Mouse (Mus musculus): ENCODE measurements around the gene 5430427O19Rik. TPM values are rescaled to one million over a fixed set of nuclear protein-coding genes. Genes with fewer than 3 reads are reported as not detected.

Gene 5430427O19Rik
- polyA plus RNA-seq (2012; rRNA removed) = 0.19 and 0.34 TPM in 2 replicates

DNA sequence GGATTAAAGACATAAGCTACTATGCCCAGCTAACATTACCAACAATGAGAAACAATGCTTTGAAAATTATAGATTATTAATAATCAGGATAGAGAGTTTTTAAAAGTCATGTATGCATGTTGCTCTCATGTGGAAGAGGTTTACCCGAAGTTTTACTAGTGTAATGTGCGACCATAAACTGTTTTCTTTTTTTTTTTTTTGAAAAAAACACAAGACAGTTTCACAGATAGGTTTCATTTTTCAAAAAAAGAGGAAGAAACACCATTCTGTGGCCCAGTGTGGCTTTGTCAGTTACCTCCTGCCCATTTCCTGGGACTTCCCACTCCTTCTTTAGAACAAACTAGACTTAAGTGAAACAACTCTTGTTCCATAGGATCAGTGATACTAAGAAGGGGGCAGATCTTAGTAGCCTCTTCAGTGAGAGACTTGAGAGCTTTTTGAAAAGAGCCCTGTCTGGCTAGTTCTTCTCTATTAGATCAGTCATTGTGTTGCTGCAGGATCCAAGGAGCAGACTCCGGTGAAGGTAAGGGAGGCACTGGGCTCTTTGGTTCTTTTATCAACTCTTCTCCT is at the start of gene 5430427O19Rik:
5430427O19Rik (plus strand) TSS at position 441 of the 570 bp plus-strand sequence.
- no peaks in the 10 kb centered on the region for H3K4me1 ChIP-seq (replicated peaks; ENCODE audit: control insufficient read depth, insufficient read depth, low read length)
- H3K36me3 ChIP-seq (ENCODE audit: control insufficient read depth, insufficient read depth, low read length) = no peaks in the 10 kb centered on the region
- WGBS = 12% methylated on average over 3 of the region's 3 CpGs
- TF ChIP-seq POLR2A (IDR thresholded peaks at IDR 0.05; ENCODE audit: control insufficient read depth, extremely low read depth, insufficient read depth, low read length, poor library complexity) (no peak), CTCF (IDR thresholded peaks at IDR 0.05; ENCODE audit: borderline replicate concordance, control insufficient read depth, extremely low read depth, insufficient read depth, low read length, poor library complexity) (no peak)
- no peak within 1 kb of the TSS for H3K4me3 ChIP-seq (ENCODE audit: control insufficient read depth, insufficient read depth, low read length)
- H3K27ac ChIP-seq (ENCODE audit: control insufficient read depth, insufficient read depth, low read length) = no peak within 1 kb of the TSS
- no peaks in the 10 kb centered on the region for H3K27me3 ChIP-seq (ENCODE audit: control insufficient read depth, insufficient read depth, low read length)
- DNase-seq = no peak

DNA sequence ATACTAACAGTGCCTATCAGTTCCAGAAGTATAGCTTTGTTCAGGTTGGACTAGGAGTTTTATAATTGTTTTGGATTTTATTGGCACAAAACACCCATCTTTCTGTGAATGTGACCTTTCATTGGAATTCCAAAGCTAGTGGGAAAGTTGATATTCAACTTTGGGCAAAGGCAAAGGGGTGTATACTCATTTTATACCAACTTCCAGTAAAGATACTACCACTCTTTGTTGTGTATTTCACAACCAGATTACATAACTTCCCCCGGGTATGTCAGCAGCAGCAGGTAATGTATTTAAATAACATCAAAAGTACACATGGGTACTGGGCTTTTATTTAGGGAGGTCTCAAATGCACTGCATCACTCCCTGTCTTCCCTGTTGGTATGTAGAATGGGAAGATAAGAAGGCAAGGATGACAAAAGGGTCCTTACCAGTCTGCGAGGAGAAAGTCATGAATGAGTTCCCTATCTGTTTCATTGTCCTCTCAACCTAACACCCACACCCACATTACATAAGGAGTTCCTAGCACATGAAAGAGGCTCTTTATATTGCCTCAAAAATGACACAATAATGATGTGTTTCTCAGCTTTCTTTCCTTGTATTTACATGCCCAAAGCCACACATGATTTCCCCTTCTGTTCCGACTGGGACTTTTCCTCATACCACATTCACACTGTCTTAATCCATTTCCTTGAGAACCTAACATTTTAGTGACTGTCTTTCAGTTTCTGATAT is 42.3 kb upstream of the 5430427O19Rik start:
- TF ChIP-seq POLR2A (IDR thresholded peaks at IDR 0.05; ENCODE audit: control insufficient read depth, extremely low read depth, insufficient read depth, low read length, poor library complexity) (no peak), CTCF (IDR thresholded peaks at IDR 0.05; ENCODE audit: borderline replicate concordance, control insufficient read depth, extremely low read depth, insufficient read depth, low read length, poor library complexity) (no peak)
- H3K27ac ChIP-seq (ENCODE audit: control insufficient read depth, insufficient read depth, low read length) = no peak overlapping the region

DNA sequence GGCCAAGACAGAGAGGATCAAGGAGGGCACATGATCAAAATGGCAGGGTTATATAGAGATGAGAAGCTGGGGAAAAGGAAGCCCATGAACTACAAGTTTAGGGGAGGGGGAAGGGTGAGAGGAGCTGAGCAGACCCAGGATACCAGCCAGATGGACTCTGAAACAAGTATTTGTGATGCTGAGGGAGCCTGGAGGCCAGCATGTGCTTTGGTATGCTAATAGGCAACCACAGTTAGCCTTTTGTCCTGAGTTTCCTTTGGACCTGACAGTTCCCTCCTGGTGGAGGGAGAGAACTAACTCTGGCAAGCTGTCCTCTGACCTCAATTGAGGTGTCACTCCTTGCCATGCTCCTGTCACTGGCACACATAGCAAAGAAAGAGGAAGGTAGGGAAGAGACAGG is 41.2 kb upstream of the 5430427O19Rik start:
- Histone ChIP-seq H3K36me3 (ENCODE audit: control insufficient read depth, insufficient read depth, low read length) (no peaks in the 10 kb centered on the region), H3K4me3 (ENCODE audit: control insufficient read depth, insufficient read depth, low read length) (no peak overlapping the region), H3K4me1 (replicated peaks; ENCODE audit: control insufficient read depth, insufficient read depth, low read length) (no peaks in the 10 kb centered on the region), H3K27me3 (ENCODE audit: control insufficient read depth, insufficient read depth, low read length) (no peaks in the 10 kb centered on the region), H3K27ac (ENCODE audit: control insufficient read depth, insufficient read depth, low read length) (no peak overlapping the region)
- TF ChIP-seq POLR2A (IDR thresholded peaks at IDR 0.05; ENCODE audit: control insufficient read depth, extremely low read depth, insufficient read depth, low read length, poor library complexity) (no peak), CTCF (IDR thresholded peaks at IDR 0.05; ENCODE audit: borderline replicate concordance, control insufficient read depth, extremely low read depth, insufficient read depth, low read length, poor library complexity) (no peak)
- no peak for DNase-seq

More for the DNA sequence above, 42.3 kb upstream of the 5430427O19Rik start:
- Histone ChIP-seq H3K4me3 (ENCODE audit: control insufficient read depth, insufficient read depth, low read length) (no peak overlapping the region), H3K27me3 (ENCODE audit: control insufficient read depth, insufficient read depth, low read length) (no peaks in the 10 kb centered on the region), H3K36me3 (ENCODE audit: control insufficient read depth, insufficient read depth, low read length) (no peaks in the 10 kb centered on the region), H3K4me1 (replicated peaks; ENCODE audit: control insufficient read depth, insufficient read depth, low read length) (no peaks in the 10 kb centered on the region)
- 91% methylated on average over 3 of the region's 3 CpGs for WGBS
- DNase-seq = no peak

DNA sequence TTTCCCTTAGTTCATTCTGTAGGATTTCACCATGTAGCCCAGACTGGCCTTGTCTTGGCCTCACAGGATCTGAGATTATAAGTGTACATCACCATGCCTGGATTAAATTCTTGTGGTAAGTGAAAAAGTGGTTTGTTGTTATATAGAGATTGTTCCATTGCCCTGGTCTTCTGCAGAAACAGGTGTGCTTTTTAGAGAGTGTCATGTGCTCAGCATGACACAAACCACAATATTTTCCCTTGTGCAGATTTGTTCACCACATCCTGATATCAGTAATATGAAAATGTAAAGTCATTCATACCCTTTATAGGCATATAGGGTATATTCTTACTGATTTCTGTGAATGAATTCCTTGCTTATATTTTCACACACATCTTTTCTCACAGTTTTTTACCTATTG is 31.0 kb upstream of the 5430427O19Rik start:
- Histone ChIP-seq H3K36me3 (ENCODE audit: control insufficient read depth, insufficient read depth, low read length) (no peaks in the 10 kb centered on the region), H3K4me1 (replicated peaks; ENCODE audit: control insufficient read depth, insufficient read depth, low read length) (no peaks in the 10 kb centered on the region), H3K27ac (ENCODE audit: control insufficient read depth, insufficient read depth, low read length) (no peak overlapping the region), H3K27me3 (ENCODE audit: control insufficient read depth, insufficient read depth, low read length) (no peaks in the 10 kb centered on the region), H3K4me3 (ENCODE audit: control insufficient read depth, insufficient read depth, low read length) (no peak overlapping the region)
- DNase-seq = no peak
- TF ChIP-seq CTCF (IDR thresholded peaks at IDR 0.05; ENCODE audit: borderline replicate concordance, control insufficient read depth, extremely low read depth, insufficient read depth, low read length, poor library complexity) = no peak
- no peak for TF ChIP-seq POLR2A (IDR thresholded peaks at IDR 0.05; ENCODE audit: control insufficient read depth, extremely low read depth, insufficient read depth, low read length, poor library complexity)

DNA sequence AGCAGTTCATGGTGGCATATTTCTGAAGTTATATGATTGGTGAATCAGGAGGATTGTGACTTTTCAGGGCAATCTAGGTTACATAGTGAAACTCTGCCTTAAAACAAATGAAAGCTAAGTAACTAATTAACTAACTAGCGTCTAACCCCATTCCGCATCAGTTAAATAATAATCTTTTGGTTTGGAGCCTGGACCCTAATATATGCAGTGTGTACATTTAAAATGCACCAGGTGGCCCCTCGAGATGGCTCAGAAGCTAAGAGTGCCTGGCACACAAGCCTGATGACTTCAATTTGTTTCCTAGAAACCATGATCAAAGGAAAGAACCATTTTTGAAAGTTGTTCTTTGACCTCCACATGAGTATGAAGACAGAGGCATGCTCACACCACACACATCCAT is 14.2 kb upstream of the 5430427O19Rik start:
- Histone ChIP-seq H3K27ac (ENCODE audit: control insufficient read depth, insufficient read depth, low read length) (no peak overlapping the region), H3K4me3 (ENCODE audit: control insufficient read depth, insufficient read depth, low read length) (no peak overlapping the region), H3K4me1 (replicated peaks; ENCODE audit: control insufficient read depth, insufficient read depth, low read length) (no peaks in the 10 kb centered on the region), H3K36me3 (ENCODE audit: control insufficient read depth, insufficient read depth, low read length) (no peaks in the 10 kb centered on the region), H3K27me3 (ENCODE audit: control insufficient read depth, insufficient read depth, low read length) (no peaks in the 10 kb centered on the region)
- no peak for TF ChIP-seq CTCF (IDR thresholded peaks at IDR 0.05; ENCODE audit: borderline replicate concordance, control insufficient read depth, extremely low read depth, insufficient read depth, low read length, poor library complexity)
- no peak for TF ChIP-seq POLR2A (IDR thresholded peaks at IDR 0.05; ENCODE audit: control insufficient read depth, extremely low read depth, insufficient read depth, low read length, poor library complexity)
- 85% methylated on average over 3 of the region's 3 CpGs for WGBS
- no peak for DNase-seq

DNA sequence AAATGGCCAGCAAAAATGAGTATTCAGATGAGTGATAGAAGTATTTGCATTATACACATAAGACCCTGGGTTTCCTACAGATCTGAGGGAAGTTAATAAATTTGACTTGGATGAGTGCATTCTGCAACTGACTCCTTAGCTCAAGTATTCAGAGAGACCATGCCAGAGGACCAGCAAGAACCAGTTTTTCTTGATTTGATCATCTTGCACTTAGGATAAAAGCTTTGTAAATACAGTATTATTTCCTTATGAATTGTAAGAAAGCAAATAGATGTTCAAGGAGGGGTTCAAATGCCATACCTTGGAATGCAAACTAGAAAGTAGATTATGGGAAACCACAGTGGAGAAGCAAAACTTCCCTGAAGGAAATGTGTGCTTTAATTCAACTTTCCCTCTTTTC is 13.0 kb upstream of the 5430427O19Rik start:
- no peak overlapping the region for H3K4me3 ChIP-seq (ENCODE audit: control insufficient read depth, insufficient read depth, low read length)
- DNase-seq = no peak
- H3K36me3 ChIP-seq (ENCODE audit: control insufficient read depth, insufficient read depth, low read length) = no peaks in the 10 kb centered on the region
- no peaks in the 10 kb centered on the region for H3K4me1 ChIP-seq (replicated peaks; ENCODE audit: control insufficient read depth, insufficient read depth, low read length)
- H3K27me3 ChIP-seq (ENCODE audit: control insufficient read depth, insufficient read depth, low read length) = no peaks in the 10 kb centered on the region
- TF ChIP-seq CTCF (IDR thresholded peaks at IDR 0.05; ENCODE audit: borderline replicate concordance, control insufficient read depth, extremely low read depth, insufficient read depth, low read length, poor library complexity) (no peak), POLR2A (IDR thresholded peaks at IDR 0.05; ENCODE audit: control insufficient read depth, extremely low read depth, insufficient read depth, low read length, poor library complexity) (no peak)
- H3K27ac ChIP-seq (ENCODE audit: control insufficient read depth, insufficient read depth, low read length) = no peak overlapping the region

All from thymus, adult 2 months (tissue).